Mouse (Mus musculus) spleen, postnatal 4 days (tissue): ENCODE measurements at regions not wholly inside any gene's neighbourhood (a gene's known extent, or its start where the extent isn't known, plus 50 kb on each side); places are given as distances from the start of the nearest gene placed in this dataset.
"Not testable (repeated sequence)": the region's sequence is repeated elsewhere in the genome, so short reads cannot be mapped to it uniquely, and the experiment has no call there.

Experiments used
- DNase-seq, 2 experiments: peaks; one replicate each; pipeline ENCODE4 v3.0.0; 2022; ENCODE audit warnings: low spot score in 2 of 2

GRCm38 (mm10) chr9:30668095-30668494 lies 241.2 kb downstream of the Snx19 start:
- no peak for DNase-seq

GRCm38 (mm10) chr9:30662456-30662855 lies 235.5 kb downstream of the Snx19 start:
- DNase-seq: no peak

- no peak for DNase-seq
Observed at GRCm38 (mm10) chr9:30653961-30654360, 227.1 kb downstream of the Snx19 start.

- DNase-seq: no peak
Observed at GRCm38 (mm10) chr9:30653210-30653609, 226.3 kb downstream of the Snx19 start.

GRCm38 (mm10) chr9:30649392-30650054 lies 222.6 kb downstream of the Snx19 start:
- no peak for DNase-seq

- DNase-seq: no peak
Observed at GRCm38 (mm10) chr9:30633741-30634470, 207.0 kb downstream of the Snx19 start.

GRCm38 (mm10) chr9:30632164-30633146 lies 205.5 kb downstream of the Snx19 start:
- DNase-seq: no peak

GRCm38 (mm10) chr9:30625635-30626034 lies 198.7 kb downstream of the Snx19 start:
- no peak for DNase-seq

- no peak for DNase-seq
Observed at GRCm38 (mm10) chr9:30625090-30625489, 198.2 kb downstream of the Snx19 start.

GRCm38 (mm10) chr9:30624481-30624880 lies 197.6 kb downstream of the Snx19 start:
- DNase-seq: no peak

GRCm38 (mm10) chr9:30619325-30619724 lies 192.4 kb downstream of the Snx19 start:
- DNase-seq: no peak

- no peak for DNase-seq
Observed at GRCm38 (mm10) chr9:30618181-30618580, 191.3 kb downstream of the Snx19 start.

GRCm38 (mm10) chr9:30613715-30614114 lies 186.8 kb downstream of the Snx19 start:
- DNase-seq: no peak

GRCm38 (mm10) chr9:30613003-30613552 lies 186.2 kb downstream of the Snx19 start:
- DNase-seq: no peak

GRCm38 (mm10) chr9:30610328-30610727 lies 183.4 kb downstream of the Snx19 start:
- no peak for DNase-seq

- DNase-seq: peak in 1 of 2 experiments; percentile 44
Observed at GRCm38 (mm10) chr9:30599756-30600155, 172.8 kb downstream of the Snx19 start.

GRCm38 (mm10) chr9:30597691-30598090 lies 170.8 kb downstream of the Snx19 start:
- DNase-seq: no peak

GRCm38 (mm10) chr9:30597092-30597491 lies 170.2 kb downstream of the Snx19 start:
- not testable (repeated sequence) for DNase-seq

GRCm38 (mm10) chr9:30592601-30593000 lies 165.7 kb downstream of the Snx19 start:
- DNase-seq: no peak

- DNase-seq: no peak
Observed at GRCm38 (mm10) chr9:30591246-30591645, 164.3 kb downstream of the Snx19 start.

- DNase-seq: no peak
Observed at GRCm38 (mm10) chr9:30590661-30591179, 163.8 kb downstream of the Snx19 start.
